Mouse (Mus musculus) MEL (cell line): ENCODE measurements at regions not wholly inside any gene's neighbourhood (a gene's known extent, or its start where the extent isn't known, plus 50 kb on each side); places are given as distances from the start of the nearest gene placed in this dataset.

Source experiments
- BHLHE40 ChIP-seq: IDR thresholded peaks from 2 replicates; pipeline ENCODE4 v1.6.1; 2012; ENCODE audit warnings: low read depth, mild to moderate bottlenecking, inconsistent platforms, low read length, improper control_type of control experiment, borderline replicate concordance
- CHD2 ChIP-seq: IDR thresholded peaks from 2 replicates; pipeline ENCODE4 v1.6.1; 2011; ENCODE audit warnings: low read length, improper control_type of control experiment
- CTCF ChIP-seq, 3 experiments: IDR thresholded peaks in 2 of 3; conservative IDR thresholded peaks in 1 of 3; 2 replicates each; pipeline ENCODE4 v1.5.1; 2011 to 2012; ENCODE audit warnings: low read length in 3 of 3, low read depth in 2 of 3, mild to moderate bottlenecking in 2 of 3, improper control_type of control experiment in 1 of 3, inconsistent platforms in 1 of 3, mixed read lengths in 1 of 3, moderate library complexity in 1 of 3; ENCODE audit not compliant: control insufficient read depth in 1 of 3, insufficient read depth in 1 of 3, poor library complexity in 1 of 3, severe bottlenecking in 1 of 3
- E2F4 ChIP-seq: IDR thresholded peaks from 2 replicates; pipeline ENCODE4 v1.6.1; 2011; ENCODE audit warnings: low read depth, low read length, improper control_type of control experiment, borderline replicate concordance
- EP300 ChIP-seq, 2 experiments: IDR thresholded peaks; 2 replicates each; pipeline ENCODE4 v1.6.1; 2011; ENCODE audit warnings: improper control_type of control experiment in 2 of 2, low read length in 2 of 2, low read depth in 1 of 2, mild to moderate bottlenecking in 1 of 2
- ETS1 ChIP-seq: IDR thresholded peaks from 2 replicates; pipeline ENCODE4 v1.6.1; 2012; ENCODE audit warnings: low read depth, mild to moderate bottlenecking, inconsistent platforms, low read length, improper control_type of control experiment, moderate library complexity
- GABPA ChIP-seq: IDR thresholded peaks from 2 replicates; pipeline ENCODE4 v1.6.1; 2012; ENCODE audit warnings: low read depth, mild to moderate bottlenecking, inconsistent platforms, low read length, improper control_type of control experiment, moderate library complexity
- HCFC1 ChIP-seq: IDR thresholded peaks from 2 replicates; pipeline ENCODE4 v1.6.1; 2012; ENCODE audit warnings: low read depth, mild to moderate bottlenecking, inconsistent platforms, low read length, improper control_type of control experiment, moderate library complexity
- MEF2A ChIP-seq: IDR thresholded peaks from 2 replicates; pipeline ENCODE4 v1.6.1; 2014; ENCODE audit warnings: low read depth, mild to moderate bottlenecking, inconsistent platforms, low read length, improper control_type of control experiment; ENCODE audit not compliant: poor library complexity, insufficient replicate concordance, severe bottlenecking; ENCODE audit errors: extremely low read depth
- MYB ChIP-seq: IDR thresholded peaks from 2 replicates; pipeline ENCODE4 v1.6.1; 2011; ENCODE audit warnings: mild to moderate bottlenecking, low read depth, low read length, improper control_type of control experiment
- POLR2A ChIP-seq, 2 experiments: IDR thresholded peaks; 2 replicates each; pipeline ENCODE4 v1.6.1; 2011 to 2012; ENCODE audit warnings: low read length in 2 of 2, mild to moderate bottlenecking in 2 of 2, control low read depth in 1 of 2, improper control_type of control experiment in 1 of 2, low read depth in 1 of 2, moderate library complexity in 1 of 2; ENCODE audit not compliant: control insufficient read depth in 1 of 2, insufficient read depth in 1 of 2, poor library complexity in 1 of 2
- UBTF ChIP-seq: IDR thresholded peaks from 2 replicates; pipeline ENCODE4 v1.6.1; 2012; ENCODE audit warnings: low read depth, mild to moderate bottlenecking, inconsistent platforms, low read length, improper control_type of control experiment, moderate library complexity, borderline replicate concordance; ENCODE audit not compliant: insufficient read depth
- USF2 ChIP-seq, 2 experiments: IDR thresholded peaks; 2 replicates each; pipeline ENCODE4 v1.6.1; 2011 to 2012; ENCODE audit warnings: improper control_type of control experiment in 2 of 2, low read length in 2 of 2, borderline replicate concordance in 1 of 2, inconsistent platforms in 1 of 2, low read depth in 1 of 2, mild to moderate bottlenecking in 1 of 2; ENCODE audit not compliant: insufficient read depth in 1 of 2
- ZKSCAN1 ChIP-seq: IDR thresholded peaks from 2 replicates; pipeline ENCODE4 v1.6.1; 2012; ENCODE audit warnings: low read depth, mild to moderate bottlenecking, inconsistent platforms, low read length, improper control_type of control experiment, moderate library complexity

- TF ChIP-seq BHLHE40 = no peak
- TF ChIP-seq UBTF = no peak
- no peak for TF ChIP-seq CHD2
- TF ChIP-seq CTCF (IDR thresholded peaks at IDR 0.05 in 2 of 3, conservative IDR thresholded peaks at IDR 0.05 in 1 of 3; ENCODE audit: control insufficient read depth in 1 of 3, insufficient read depth in 1 of 3, low read depth in 2 of 3, low read length in 3 of 3, poor library complexity in 1 of 3, severe bottlenecking in 1 of 3) = no peak
- TF ChIP-seq MEF2A = no peak
- no peak for TF ChIP-seq HCFC1
- no peak for TF ChIP-seq E2F4
- TF ChIP-seq USF2 (IDR thresholded peaks at IDR 0.05; ENCODE audit: borderline replicate concordance in 1 of 2, insufficient read depth in 1 of 2, low read depth in 1 of 2, low read length in 2 of 2) = no peak
- no peak for TF ChIP-seq POLR2A (IDR thresholded peaks at IDR 0.05; ENCODE audit: control insufficient read depth in 1 of 2, insufficient read depth in 1 of 2, low read depth in 1 of 2, low read length in 2 of 2, poor library complexity in 1 of 2)
- TF ChIP-seq EP300 (IDR thresholded peaks at IDR 0.05; ENCODE audit: low read depth in 1 of 2, low read length in 2 of 2) = no peak
- TF ChIP-seq ETS1 = no peak
- TF ChIP-seq GABPA = no peak
- TF ChIP-seq ZKSCAN1 = no peak
- no peak for TF ChIP-seq MYB
Measured at GRCm38 (mm10) chr11:22632314-22632700, 120.4 kb downstream of the Tmem17 start.
